Mouse (Mus musculus): ENCODE data around the gene Lama1.

GRCm38 (mm10) chr17:67701761-67702160, 4.7 kb downstream of the Lama1 start:
- TF ChIP-seq CTCF (IDR thresholded peaks at IDR 0.05; ENCODE audit: low read depth): no peak
- TF ChIP-seq EP300 (IDR thresholded peaks at IDR 0.05; ENCODE audit: low read depth): no peak

Measured in liver, embryonic 14.5 days (tissue).